In the genomic region with DNA sequence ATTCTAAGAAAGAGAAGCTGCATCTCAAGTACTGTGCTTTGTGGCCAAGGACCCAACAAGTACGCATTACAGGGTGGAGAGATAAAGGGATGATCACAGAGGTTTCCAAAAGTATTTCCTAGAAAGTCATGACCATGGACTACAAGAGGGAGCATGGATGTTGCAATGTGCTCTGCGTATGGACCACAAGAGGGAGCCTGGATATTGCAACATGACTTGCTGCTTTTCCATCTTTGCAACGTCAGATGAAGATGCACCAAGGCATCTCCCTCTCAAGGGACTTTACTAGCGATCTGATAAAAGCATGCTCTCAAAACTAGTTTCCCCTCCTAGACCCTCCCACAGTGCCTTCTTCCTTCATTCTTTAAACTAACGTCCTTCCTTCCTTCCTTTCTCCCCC, we compare ENCODE assay signal across 8 mouse cellular contexts.
DNase-seq lines count a peak whose midpoint lies in the region; TF ChIP-seq lines count a peak whose summit lies in the region.

No protein-coding gene starts in this region.

- H3K27ac ChIP-seq in ES-E14 (ENCODE audit: insufficient read depth, low read depth, low read length, poor library complexity, severe bottlenecking): no peak overlapping the region
- no peak overlapping the region for H3K27ac ChIP-seq in cortical plate, adult 2 months (ENCODE audit: insufficient read depth, low read length)
- no peak overlapping the region for H3K27ac ChIP-seq in left cerebral cortex, adult 2 months

- no peaks in the 10 kb centered on the region for H3K4me1 ChIP-seq in ES-E14 (ENCODE audit: control insufficient read depth in 2 of 2, insufficient read depth in 2 of 2, low read length in 2 of 2, poor library complexity in 1 of 2)
- no peaks in the 10 kb centered on the region for H3K4me1 ChIP-seq in cortical plate, adult 2 months (ENCODE audit: control insufficient read depth, insufficient read depth, low read length)

- intact Hi-C loops in left cerebral cortex, adult 2 months (cut with DNase I): no loop called here

- H3K9me3 ChIP-seq in ES-E14 (ENCODE audit: control insufficient read depth, insufficient read depth, low read depth, low read length): no peaks in the 10 kb centered on the region

- in situ Hi-C loops in ES-E14 (cut with MboI; ENCODE audit: low sequenced_read_pairs in 2 of 2, unreplicated experiment in 2 of 2): no loop called here

- peak; percentile 90 for TF ChIP-seq CTCF in cortical plate, adult 2 months (IDR thresholded peaks at IDR 0.05; ENCODE audit: extremely low read depth, insufficient read depth, low read length)
- TF ChIP-seq CTCF in left cerebral cortex, adult 2 months (IDR thresholded peaks at IDR 0.05): peak; percentile 74

- H3K36me3 ChIP-seq in ES-E14 (ENCODE audit: control insufficient read depth, insufficient read depth, low read length, poor library complexity, severe bottlenecking): no peaks in the 10 kb centered on the region

- no peak for TF ChIP-seq POLR2A in cortical plate, adult 2 months (IDR thresholded peaks at IDR 0.05; ENCODE audit: extremely low read depth, insufficient read depth, low read length)

- H3K4me3 ChIP-seq in ES-E14 (ENCODE audit: insufficient read depth in 1 of 2, low read depth in 1 of 2, low read length in 2 of 2, poor library complexity in 1 of 2, severe bottlenecking in 1 of 2): no peak overlapping the region
- no peak overlapping the region for H3K4me3 ChIP-seq in cortical plate, adult 2 months (ENCODE audit: insufficient read depth, low read length)
- H3K4me3 ChIP-seq in left cerebral cortex, adult 2 months: no peak overlapping the region

- H3K9ac ChIP-seq in ES-E14 (ENCODE audit: insufficient read depth, low read depth, low read length, poor library complexity, severe bottlenecking): no peak overlapping the region

- DNase-seq in layer of hippocampus, adult 11-12 months (ENCODE audit: low spot score): peak; percentile 35
- DNase-seq in layer of hippocampus, adult 9-11 months: no peak
- no peak for DNase-seq in ES-E14 (ENCODE audit: low read depth, low spot score)
- peak; percentile 13 to 19 for DNase-seq in left cerebral cortex, adult 2 months (ENCODE audit: extremely low spot score in 1 of 2, low spot score in 2 of 2)
- no peak for DNase-seq in urinary bladder, postnatal 10 days (ENCODE audit: low spot score)
- no peak for DNase-seq in adrenal gland, postnatal 25 days
- DNase-seq in adrenal gland, adult 18-20 months (ENCODE audit: low spot score in 2 of 2): no peak

TF ChIP-seq in ES-E14, 5 proteins besides CTCF, POLR2A, EP300 and RAD21:
- no peak for TF ChIP-seq ZNF384 (IDR thresholded peaks at IDR 0.05; ENCODE audit: low read depth, low read length)
- peak; percentile 58 for TF ChIP-seq ZC3H11A (IDR thresholded peaks at IDR 0.05; ENCODE audit: borderline replicate concordance, low read depth, low read length)

Comparison
In these comparisons a context has a peak if more than half of its experiments do, and no peak if none do; other contexts are left out.
1. DNase-seq: peak in layer of hippocampus, adult 11-12 months (single experiment) and left cerebral cortex, adult 2 months (2 of 2); none in layer of hippocampus, adult 9-11 months (single experiment), ES-E14 (single experiment), urinary bladder, postnatal 10 days (single experiment), adrenal gland, postnatal 25 days (single experiment) and adrenal gland, adult 18-20 months (0 of 2).